Mouse (Mus musculus) retina, adult 2 months (tissue): ENCODE data around the gene Aqp9.

Experiments used
- DNase-seq: peaks from one replicate; pipeline ENCODE4 v3.0.0-alpha.2; 2012; ENCODE audit warnings: low read depth, low spot score

The Aqp9 gene

DNA sequence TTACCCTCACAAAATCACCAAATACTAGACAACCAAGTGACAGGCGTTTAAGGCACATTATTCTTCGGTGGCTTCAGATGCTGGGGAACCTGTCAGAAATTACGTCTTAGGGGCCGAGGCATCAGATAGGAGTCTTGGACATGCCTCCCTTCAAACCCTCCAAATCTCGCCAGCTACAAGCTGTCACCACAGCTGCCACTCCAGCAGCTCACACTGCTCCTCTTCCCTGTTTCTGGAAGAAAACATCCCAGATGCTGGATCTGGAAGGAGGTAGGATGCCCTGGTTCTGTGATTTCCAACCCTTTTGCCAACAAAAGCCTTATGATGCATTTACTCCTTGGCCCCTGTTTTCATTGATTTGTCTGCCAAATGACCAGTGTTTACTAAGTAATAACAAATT is 101.3 kb downstream of the Aqp9 start:
- no peak for DNase-seq

DNA sequence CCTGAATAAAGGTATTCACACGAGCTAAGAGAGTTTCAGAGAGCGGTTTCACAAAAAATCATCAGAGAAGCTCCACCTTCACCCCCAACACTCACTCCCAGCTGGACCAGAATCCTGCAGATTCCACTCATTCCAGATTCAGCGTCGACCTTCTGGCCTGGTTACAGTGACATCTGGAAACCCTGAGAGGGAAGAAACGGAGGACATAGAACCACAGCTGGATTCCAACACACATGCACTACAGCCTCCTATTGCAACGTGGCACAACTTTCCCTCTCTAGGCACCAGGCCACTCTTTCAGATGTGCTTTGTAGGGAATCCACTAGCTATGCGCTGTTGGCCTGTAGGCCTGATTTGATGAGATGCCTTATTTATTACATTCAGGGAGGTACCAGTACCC is 102.0 kb downstream of the Aqp9 start:
- no peak for DNase-seq

DNA sequence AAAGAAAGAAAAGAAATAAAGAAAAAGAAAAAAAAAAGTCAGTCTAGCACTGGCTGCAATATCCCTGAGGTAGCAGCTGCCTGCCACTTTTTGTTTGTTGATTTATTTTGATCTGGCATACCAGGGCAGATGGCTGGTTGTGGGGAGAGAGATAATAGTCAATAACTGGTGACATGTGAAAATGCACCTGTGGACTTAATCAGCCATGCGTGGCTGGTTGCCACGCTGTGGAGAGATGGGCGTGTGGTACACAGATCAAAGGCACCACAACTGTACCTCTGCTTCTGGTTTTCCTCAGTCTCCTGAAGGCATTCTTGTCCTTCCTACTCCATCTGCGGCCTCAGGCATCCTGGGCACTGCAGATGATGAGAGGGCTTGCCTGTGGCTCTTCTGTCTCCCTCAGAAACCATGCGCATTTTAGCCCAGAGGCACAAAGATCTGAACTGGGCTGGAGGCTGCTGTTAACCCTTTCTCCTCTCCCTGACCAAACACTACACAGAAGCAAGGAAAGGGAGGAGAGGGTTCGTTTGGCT is 103.1 kb downstream of the Aqp9 start:
- no peak for DNase-seq

DNA sequence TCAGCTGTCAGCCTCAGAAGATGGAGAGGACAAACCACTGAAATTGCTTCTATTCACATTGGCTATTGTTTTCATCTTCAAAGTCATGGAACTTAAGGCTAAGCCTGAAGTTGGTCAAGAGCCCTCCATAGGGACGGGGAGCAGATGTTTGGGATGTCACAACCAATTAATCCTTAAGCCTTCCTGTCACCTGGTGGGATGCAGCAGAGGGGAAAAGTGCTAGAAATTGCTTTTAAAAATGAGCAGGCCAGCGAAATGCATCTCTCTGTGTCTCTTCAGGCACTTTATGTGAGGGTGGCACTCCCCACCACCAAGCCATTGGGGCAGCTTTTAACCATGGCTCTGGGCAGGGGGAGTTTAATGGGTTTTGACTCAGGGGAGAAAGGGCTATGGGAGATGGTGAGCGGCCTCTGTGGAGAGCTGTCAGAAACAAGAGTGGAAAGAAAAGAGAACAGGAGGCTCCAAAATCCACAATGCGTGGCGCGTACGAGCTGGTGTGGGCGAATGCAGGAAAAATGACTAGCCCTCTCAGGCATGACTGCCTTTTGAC is 104.1 kb downstream of the Aqp9 start:
- DNase-seq = no peak

DNA sequence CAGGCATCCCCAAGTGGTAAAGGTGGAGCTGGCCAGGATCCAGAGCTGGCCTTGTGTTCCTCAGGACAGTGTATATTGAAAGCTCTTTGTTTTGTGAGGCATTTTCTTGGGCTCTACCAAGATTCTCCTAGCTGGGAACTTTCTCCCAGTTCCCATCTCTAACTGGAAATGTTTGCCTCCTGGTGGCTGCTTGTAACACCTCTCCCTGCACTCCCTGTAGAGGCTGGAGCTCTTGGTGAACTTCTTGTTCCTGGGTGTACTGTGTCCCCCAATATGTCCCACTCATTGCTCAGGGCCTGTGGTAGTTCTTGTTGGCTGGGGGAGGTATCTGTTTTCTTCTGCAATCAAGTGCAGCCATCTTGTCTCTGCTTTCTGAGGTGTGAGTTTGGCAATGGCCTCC is 104.9 kb downstream of the Aqp9 start:
- DNase-seq = no peak

DNA sequence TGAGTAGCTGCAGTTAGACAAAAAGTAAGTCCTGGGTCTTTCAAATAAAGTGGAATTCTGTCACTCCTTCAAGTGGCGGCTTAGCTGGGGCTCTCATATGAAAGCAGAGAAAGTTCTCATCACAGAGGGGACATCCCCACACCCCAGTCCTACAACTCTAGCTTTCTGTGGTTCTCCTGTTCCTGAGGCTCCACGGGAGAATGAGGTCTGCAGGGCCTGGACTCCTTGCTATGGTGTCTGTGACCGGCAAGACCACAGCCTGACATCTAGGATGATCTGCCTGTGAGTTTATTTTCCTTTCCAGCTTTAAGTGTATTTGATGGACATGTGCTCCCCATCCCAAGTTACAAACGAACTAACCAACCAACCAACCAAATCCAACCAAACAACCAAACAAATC is 105.5 kb downstream of the Aqp9 start:
- DNase-seq = no peak

DNA sequence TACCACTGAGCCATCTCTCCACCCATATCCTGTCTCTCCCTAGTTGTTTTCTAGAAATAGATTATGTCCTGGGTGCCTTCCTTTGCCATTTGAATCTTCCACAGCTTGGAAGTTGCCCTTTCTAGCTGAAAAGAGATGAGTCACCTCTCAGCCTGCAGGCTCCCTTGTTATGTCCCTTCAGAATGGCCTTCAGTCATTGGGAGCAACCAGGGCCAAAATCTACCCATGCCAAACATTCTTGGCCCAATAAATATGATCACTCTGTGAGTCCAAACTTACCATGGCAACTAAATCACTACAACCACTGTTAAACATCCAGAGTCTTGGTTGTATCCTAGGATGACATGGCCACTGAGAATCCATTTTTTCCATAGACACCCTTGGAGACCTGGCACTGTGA is 106.2 kb downstream of the Aqp9 start:
- DNase-seq = no peak
